Mouse (Mus musculus) embryonic fibroblast, embryonic 13.5 days (primary cell): ENCODE data around the gene Klc2.
A peak's percentile ranks its signal among the peaks of the same experiment; 100 is the strongest.

Experiments used
- CTCF ChIP-seq: IDR thresholded peaks from 2 replicates; pipeline ENCODE4 v1.5.1; 2011; ENCODE audit warnings: mild to moderate bottlenecking, control low read depth, low read length, moderate library complexity, borderline replicate concordance; ENCODE audit not compliant: insufficient read depth
- POLR2A ChIP-seq: IDR thresholded peaks from 2 replicates; pipeline ENCODE4 v1.6.1; 2011; ENCODE audit warnings: low read depth, mild to moderate bottlenecking, control low read depth, low read length, moderate library complexity

GRCm38 (mm10) chr19:5071545-5072369 lies 46.6 kb downstream of the Klc2 start:
- no peak for TF ChIP-seq CTCF
- TF ChIP-seq POLR2A = peak; percentile 69
